Mouse (Mus musculus): ENCODE measurements around the gene Tmem80. TPM values are rescaled to one million over a fixed set of nuclear protein-coding genes. Genes with fewer than 3 reads are reported as not detected.

Tmem80 gene
- total RNA-seq (2014; rRNA removed), result 25.8 and 29.1 TPM in 2 replicates
- 31.5 and 34.5 TPM in 2 replicates for polyA plus RNA-seq (2015; fragmentation: Nextera tagmentation; extraction: Ambion mirVana)

DNA sequence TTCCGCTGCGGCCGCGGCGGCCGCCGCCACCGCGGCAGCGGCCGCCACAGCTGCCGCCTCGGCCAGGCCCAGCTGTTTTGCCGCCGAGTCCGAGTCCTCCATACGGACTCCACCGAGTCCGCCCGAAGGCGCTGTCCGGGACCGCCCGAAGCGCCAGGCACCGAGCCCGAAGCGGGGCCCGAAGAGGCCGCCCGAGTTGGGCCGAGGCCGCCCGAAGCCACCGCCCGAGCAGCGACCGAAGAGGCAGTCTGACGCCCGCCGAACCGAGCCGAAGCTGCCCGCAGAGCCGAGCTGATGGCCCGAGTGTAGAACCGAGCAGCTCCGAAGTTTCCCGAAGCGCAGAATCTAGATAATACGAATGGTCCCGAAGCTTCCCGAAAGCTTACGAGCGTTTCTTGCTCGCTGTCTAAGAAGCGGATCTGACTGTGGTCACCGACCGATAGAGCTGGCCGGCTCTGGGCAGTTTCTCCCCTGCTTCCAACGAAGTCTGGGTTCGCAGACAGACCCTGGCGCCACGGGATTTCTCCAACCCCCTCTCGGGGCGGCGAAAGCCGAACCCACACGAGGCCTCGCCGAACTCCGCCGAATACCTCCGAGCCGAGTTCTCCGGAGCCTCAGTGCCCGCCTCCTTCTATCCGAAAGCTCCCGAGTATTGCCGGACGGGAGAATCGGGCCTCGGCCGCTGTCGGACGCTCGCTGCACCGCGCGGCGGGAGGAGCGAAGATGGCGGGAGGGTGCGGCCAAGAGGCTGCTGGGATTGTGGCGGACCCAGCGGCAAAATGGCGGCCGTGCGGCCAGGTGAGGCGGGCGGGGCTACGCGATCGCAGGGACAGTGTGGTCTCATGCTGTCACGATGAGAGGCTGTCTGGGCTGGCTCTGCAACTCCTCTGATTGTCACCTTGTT is at the start of gene Tmem80, which contains the start of gene Deaf1:
Gene Tmem80, plus strand, starts transcription at position 271 of the 904 bp plus-strand sequence.
Gene Deaf1, minus strand, starts transcription at position 222 of the 904 bp plus-strand sequence.
- no peak for TF ChIP-seq CTCF (IDR thresholded peaks at IDR 0.05)
- Histone ChIP-seq H3K4me2 (ENCODE audit: low read depth, low read length, poor library complexity, severe bottlenecking) (peak within 1 kb of the TSS; percentile 99), H3K27me3 (ENCODE audit: insufficient read depth, low read length) (no peaks in the 10 kb centered on the region), H3K9ac (replicated peaks; ENCODE audit: low read length, poor library complexity, severe bottlenecking) (peak within 1 kb of the TSS; percentile 89), H3K9me3 (ENCODE audit: low read length) (no peaks in the 10 kb centered on the region), H3K36me3 (ENCODE audit: insufficient read depth, low read length) (peaks cover 7% of the 10 kb centered on the region), H3K27ac (ENCODE audit: low read depth, low read length) (peak within 1 kb of the TSS; percentile 100), H3K4me3 (ENCODE audit: low read depth, low read length) (peak within 1 kb of the TSS; percentile 65), H3K4me1 (ENCODE audit: insufficient read depth, low read length) (peaks cover 11% of the 10 kb centered on the region; the same call in 1 of the 2 replicates)
- WGBS, result under 1% methylated on average over 94 of the region's 105 CpGs
- ATAC-seq (ENCODE audit: low FRiP score) (peak; percentile 97), DNase-seq (ENCODE audit: low spot score) (peak; percentile 100)

DNA sequence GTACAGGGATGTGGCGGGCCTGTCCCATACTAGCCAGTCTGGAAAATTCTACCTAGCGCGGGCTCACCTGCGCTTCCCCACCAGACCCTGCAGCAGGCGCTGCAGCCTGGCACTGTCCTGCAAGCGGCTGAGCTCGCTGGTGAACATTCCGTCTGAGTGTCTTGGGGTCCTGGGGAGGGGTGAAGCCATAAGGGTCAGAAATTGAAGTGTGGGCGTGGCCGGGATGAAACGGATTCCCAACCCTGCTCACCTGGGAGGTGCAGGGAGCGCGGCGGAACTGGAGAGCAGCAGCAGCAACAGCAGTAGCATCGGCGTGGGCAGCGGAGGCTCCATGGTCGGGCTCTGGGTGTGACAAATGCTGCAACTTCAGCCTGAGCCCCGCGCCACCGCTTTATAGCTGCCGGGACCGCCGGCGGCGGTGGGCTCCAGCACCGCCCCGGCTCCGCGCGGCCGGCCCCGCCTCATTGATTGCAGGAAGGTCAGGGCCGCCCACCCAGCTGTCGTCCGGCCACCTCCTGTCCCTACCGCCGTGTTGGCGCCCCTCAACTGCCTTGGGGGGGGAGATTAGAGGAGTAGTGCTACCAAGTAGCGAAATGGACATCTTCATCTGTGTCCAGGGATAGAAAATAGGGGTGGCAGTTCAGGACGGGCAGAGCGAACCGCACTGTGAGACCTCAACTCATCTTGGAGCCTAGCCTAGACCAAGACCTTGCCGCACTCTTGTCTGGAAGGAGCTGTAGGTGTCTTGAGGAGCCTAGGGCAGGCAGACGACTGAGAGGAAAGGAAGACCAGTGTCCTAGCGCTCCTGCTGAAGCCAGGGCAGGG is 48.6 kb upstream of the Tmem80 start, which contains the start of gene Sct:
Gene Sct, minus strand, starts transcription at position 368 of the 825 bp plus-strand sequence.
- Histone ChIP-seq H3K4me3 (ENCODE audit: low read depth, low read length) (peak within 1 kb of the TSS; percentile 41), H3K4me1 (ENCODE audit: insufficient read depth, low read length) (no peaks in the 10 kb centered on the region), H3K4me2 (ENCODE audit: low read depth, low read length, poor library complexity, severe bottlenecking) (peak within 1 kb of the TSS; percentile 67), H3K36me3 (ENCODE audit: insufficient read depth, low read length) (no peaks in the 10 kb centered on the region), H3K9ac (replicated peaks; ENCODE audit: low read length, poor library complexity, severe bottlenecking) (peak within 1 kb of the TSS; percentile 40; the same call in 1 of the 2 replicates), H3K27ac (ENCODE audit: low read depth, low read length) (no peak within 1 kb of the TSS), H3K27me3 (ENCODE audit: insufficient read depth, low read length) (0 out of 2 replicates have a peak, but pooled peaks cover 2% of the 10 kb centered on the region), H3K9me3 (ENCODE audit: low read length) (no peaks in the 10 kb centered on the region)
- 1% methylated on average over 46 of the region's 46 CpGs for WGBS
- TF ChIP-seq CTCF (IDR thresholded peaks at IDR 0.05), result peak; percentile 80
- DNase-seq (ENCODE audit: low spot score) (peak; percentile 66), ATAC-seq (ENCODE audit: low FRiP score) (peak; percentile 80)

DNA sequence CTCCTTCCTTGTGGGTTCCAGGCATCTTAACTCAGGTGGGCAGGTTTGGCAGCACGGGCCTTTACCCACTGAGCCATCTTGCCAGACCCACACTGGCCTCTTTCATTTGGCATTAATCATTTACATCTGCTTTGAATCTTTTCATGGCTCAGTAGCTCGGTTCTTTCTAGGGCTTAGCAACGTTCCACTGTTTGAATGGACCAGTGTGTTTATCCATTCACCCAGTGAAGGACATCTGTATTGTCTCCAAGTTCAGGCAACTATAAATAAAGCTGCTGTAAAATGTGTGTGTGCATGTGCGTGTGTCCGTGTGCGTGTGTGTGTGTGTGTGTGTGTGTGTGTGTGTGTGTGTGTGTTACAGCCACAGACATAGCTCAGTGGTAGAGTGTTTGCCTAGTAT is 46.1 kb upstream of the Tmem80 start:
- H3K4me3 ChIP-seq (ENCODE audit: low read depth, low read length), result no peak overlapping the region
- H3K27ac ChIP-seq (ENCODE audit: low read depth, low read length), result no peak overlapping the region
- no peak overlapping the region for H3K4me2 ChIP-seq (ENCODE audit: low read depth, low read length, poor library complexity, severe bottlenecking)
- no peak for DNase-seq (ENCODE audit: low spot score)
- 0 out of 2 replicates have a peak, but pooled peaks cover 2% of the 10 kb centered on the region for H3K27me3 ChIP-seq (ENCODE audit: insufficient read depth, low read length)
- no peaks in the 10 kb centered on the region for H3K4me1 ChIP-seq (ENCODE audit: insufficient read depth, low read length)
- 48% methylated on average over 6 of the region's 6 CpGs for WGBS
- no peak for TF ChIP-seq CTCF (IDR thresholded peaks at IDR 0.05)
- H3K9ac ChIP-seq (replicated peaks; ENCODE audit: low read length, poor library complexity, severe bottlenecking), result no peak overlapping the region
- no peaks in the 10 kb centered on the region for H3K36me3 ChIP-seq (ENCODE audit: insufficient read depth, low read length)
- H3K9me3 ChIP-seq (ENCODE audit: low read length), result no peaks in the 10 kb centered on the region
- no peak for ATAC-seq (ENCODE audit: low FRiP score)

DNA sequence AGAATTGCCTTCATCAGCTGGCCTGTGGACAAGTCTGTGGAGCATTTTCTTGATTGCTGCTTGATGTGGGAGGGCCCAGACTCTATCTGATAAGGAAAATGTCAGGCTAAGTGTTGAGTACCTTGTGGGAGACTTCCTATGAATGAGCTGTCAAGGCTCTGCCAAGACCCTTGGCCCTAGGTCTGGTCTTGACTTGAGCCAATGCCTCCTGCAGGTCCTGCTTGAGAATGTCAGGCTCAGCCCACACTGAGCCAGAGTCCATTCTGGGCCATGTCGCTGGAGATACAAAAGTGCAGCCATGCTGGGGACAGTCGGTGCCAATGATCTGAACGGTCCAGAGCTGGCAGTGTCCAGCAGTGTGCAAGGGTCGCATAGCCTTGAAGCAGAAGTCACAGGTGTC is 44.8 kb upstream of the Tmem80 start:
- 0 out of 2 replicates have a peak, but pooled peaks cover 2% of the 10 kb centered on the region for H3K27me3 ChIP-seq (ENCODE audit: insufficient read depth, low read length)
- H3K9me3 ChIP-seq (ENCODE audit: low read length), result no peaks in the 10 kb centered on the region
- TF ChIP-seq CTCF (IDR thresholded peaks at IDR 0.05), result no peak
- H3K36me3 ChIP-seq (ENCODE audit: insufficient read depth, low read length), result no peaks in the 10 kb centered on the region
- H3K4me3 ChIP-seq (ENCODE audit: low read depth, low read length), result no peak overlapping the region
- 89% methylated on average over 4 of the region's 4 CpGs for WGBS
- no peaks in the 10 kb centered on the region for H3K4me1 ChIP-seq (ENCODE audit: insufficient read depth, low read length)
- ATAC-seq (ENCODE audit: low FRiP score), result no peak
- no peak overlapping the region for H3K9ac ChIP-seq (replicated peaks; ENCODE audit: low read length, poor library complexity, severe bottlenecking)
- H3K4me2 ChIP-seq (ENCODE audit: low read depth, low read length, poor library complexity, severe bottlenecking), result no peak overlapping the region
- H3K27ac ChIP-seq (ENCODE audit: low read depth, low read length), result no peak overlapping the region
- DNase-seq (ENCODE audit: low spot score), result no peak

DNA sequence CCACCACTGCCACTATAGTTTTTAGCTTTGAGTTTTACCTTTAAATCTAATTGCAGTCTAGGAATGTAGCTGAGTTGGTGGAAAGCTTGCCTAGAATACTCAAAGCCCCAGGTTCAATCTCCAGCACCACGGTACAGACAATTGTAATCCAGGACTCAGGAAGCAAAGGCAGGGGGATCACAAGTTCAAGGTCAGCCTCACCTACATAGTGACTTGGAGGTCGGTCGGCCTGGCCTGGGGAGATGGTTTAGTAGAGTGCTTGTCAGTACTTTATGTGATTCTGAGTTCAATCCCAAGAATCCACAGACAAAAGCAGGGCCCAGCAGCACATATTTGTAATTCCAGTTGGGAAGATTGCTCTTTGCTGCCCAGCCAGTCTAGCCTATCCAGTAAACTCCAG is 39.5 kb upstream of the Tmem80 start:
- peaks cover 5% of the 10 kb centered on the region for H3K27me3 ChIP-seq (ENCODE audit: insufficient read depth, low read length)
- no peak for TF ChIP-seq CTCF (IDR thresholded peaks at IDR 0.05)
- no peak overlapping the region for H3K4me2 ChIP-seq (ENCODE audit: low read depth, low read length, poor library complexity, severe bottlenecking)
- H3K9me3 ChIP-seq (ENCODE audit: low read length), result no peaks in the 10 kb centered on the region
- no peaks in the 10 kb centered on the region for H3K36me3 ChIP-seq (ENCODE audit: insufficient read depth, low read length)
- 0 out of 2 replicates have a peak, but pooled peaks cover 3% of the 10 kb centered on the region for H3K4me1 ChIP-seq (ENCODE audit: insufficient read depth, low read length)
- H3K9ac ChIP-seq (replicated peaks; ENCODE audit: low read length, poor library complexity, severe bottlenecking), result no peak overlapping the region
- ATAC-seq (ENCODE audit: low FRiP score) (no peak), DNase-seq (ENCODE audit: low spot score) (no peak)
- WGBS, result 79% methylated on average over 3 of the region's 3 CpGs
- H3K27ac ChIP-seq (ENCODE audit: low read depth, low read length), result no peak overlapping the region
- H3K4me3 ChIP-seq (ENCODE audit: low read depth, low read length), result no peak overlapping the region

Data from midbrain, postnatal 0 days (tissue).